Mouse (Mus musculus): ENCODE results near the gene Gdf7. TPM values are rescaled to one million over a fixed set of nuclear protein-coding genes. Genes with fewer than 3 reads are reported as not detected.

Gdf7 gene
- 0.19 and 0.23 TPM in 2 replicates for polyA plus RNA-seq (2015; fragmentation: Nextera tagmentation; extraction: Ambion mirVana)

DNA sequence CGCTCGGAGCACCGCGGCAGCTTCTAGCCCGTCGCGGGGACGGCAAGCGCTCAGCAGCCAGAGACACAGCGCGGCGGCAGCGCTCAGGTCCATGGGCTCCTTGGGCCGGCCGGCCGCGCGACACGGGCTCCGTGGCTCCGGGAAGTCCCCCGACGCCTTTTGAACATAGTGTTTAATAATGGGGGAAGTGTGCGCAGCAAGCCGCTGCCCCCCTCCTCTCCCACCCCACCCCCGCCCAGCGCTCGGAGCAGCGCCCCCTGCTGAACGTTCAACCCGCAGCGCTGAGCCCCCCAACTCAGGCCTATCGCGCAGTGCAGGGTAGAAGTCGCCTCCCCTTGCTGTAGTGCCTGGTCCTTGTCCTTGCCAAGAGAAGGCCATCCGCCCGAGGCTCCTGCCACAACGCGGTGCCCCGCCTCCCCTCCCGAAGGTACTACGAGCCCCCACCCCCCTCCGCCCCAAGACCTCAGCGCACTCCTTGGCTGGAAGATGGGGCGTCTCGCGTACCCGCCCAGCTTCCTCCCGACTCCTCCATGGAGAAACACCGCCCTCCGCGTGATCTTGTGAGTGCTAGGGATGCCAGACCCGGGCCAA, at the start of gene Gdf7:
Gene Gdf7 (minus strand): TSS at position 114 of the 591 bp plus-strand sequence.
- ATAC-seq (replicated peaks), result peak; percentile 43
- Histone ChIP-seq H3K9ac (peak within 1 kb of the TSS; percentile 37; the same call in 1 of the 2 replicates), H3K4me2 (peak within 1 kb of the TSS; percentile 72), H3K4me3 (peak within 1 kb of the TSS; percentile 44), H3K36me3 (replicated peaks) (no peaks in the 10 kb centered on the region), H3K4me1 (peaks cover 27% of the 10 kb centered on the region), H3K9me3 (no peaks in the 10 kb centered on the region), H3K27ac (no peak within 1 kb of the TSS), H3K27me3 (replicated peaks) (peaks cover 85% of the 10 kb centered on the region)
- WGBS, result under 1% methylated on average over 49 of the region's 53 CpGs

DNA sequence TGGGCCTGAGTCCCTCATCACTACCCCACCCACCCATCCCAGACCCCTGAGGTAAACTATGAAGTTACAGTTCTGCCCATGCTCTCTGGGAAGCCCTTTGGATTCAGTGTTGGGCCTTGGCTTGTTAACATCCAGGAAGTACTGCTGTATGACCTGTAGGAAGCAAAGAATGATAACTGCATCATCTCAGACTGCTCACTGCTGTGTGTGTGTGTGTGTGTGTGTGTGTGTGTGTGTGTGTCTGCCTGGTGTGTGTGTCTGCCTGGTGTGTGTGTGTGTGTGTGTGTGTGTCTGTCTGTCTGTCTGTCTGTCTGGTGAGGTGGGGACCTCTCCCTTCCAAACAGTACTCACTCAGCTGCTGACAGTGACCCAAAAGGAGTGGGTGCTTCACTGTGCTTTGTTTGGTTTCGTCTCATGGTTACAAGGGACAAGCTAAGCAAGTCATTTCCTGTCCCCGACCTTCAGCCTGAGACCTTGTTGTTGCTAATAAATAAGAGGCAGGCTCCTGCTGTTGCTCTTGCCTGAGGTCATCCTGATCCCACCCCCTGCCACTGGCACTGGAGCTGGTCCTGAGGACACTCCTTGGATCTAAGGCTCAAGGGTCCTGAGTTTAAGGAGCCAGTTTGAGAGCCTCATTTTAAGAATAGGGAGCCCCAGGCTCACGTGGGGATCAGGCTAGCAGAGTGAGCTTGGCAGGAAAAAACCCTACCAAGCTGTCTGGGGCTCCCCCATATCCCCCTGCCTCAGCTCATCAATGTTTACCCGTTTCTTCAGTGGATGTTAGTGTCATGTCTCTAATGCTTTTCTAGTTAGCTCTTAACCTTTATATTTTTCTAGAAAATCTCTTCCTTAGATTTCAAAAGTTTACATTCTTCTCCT, 49.5 kb upstream of the Gdf7 start:
- H3K4me1 ChIP-seq, result no peaks in the 10 kb centered on the region
- WGBS, result 51% methylated on average over 4 of the region's 4 CpGs
- H3K9me3 ChIP-seq, result no peaks in the 10 kb centered on the region
- H3K36me3 ChIP-seq (replicated peaks), result no peaks in the 10 kb centered on the region
- no peak overlapping the region for H3K9ac ChIP-seq
- no peak overlapping the region for H3K4me3 ChIP-seq
- no peak overlapping the region for H3K27ac ChIP-seq
- H3K4me2 ChIP-seq, result no peak overlapping the region
- no peak for ATAC-seq (replicated peaks)
- H3K27me3 ChIP-seq (replicated peaks), result no peaks in the 10 kb centered on the region

DNA sequence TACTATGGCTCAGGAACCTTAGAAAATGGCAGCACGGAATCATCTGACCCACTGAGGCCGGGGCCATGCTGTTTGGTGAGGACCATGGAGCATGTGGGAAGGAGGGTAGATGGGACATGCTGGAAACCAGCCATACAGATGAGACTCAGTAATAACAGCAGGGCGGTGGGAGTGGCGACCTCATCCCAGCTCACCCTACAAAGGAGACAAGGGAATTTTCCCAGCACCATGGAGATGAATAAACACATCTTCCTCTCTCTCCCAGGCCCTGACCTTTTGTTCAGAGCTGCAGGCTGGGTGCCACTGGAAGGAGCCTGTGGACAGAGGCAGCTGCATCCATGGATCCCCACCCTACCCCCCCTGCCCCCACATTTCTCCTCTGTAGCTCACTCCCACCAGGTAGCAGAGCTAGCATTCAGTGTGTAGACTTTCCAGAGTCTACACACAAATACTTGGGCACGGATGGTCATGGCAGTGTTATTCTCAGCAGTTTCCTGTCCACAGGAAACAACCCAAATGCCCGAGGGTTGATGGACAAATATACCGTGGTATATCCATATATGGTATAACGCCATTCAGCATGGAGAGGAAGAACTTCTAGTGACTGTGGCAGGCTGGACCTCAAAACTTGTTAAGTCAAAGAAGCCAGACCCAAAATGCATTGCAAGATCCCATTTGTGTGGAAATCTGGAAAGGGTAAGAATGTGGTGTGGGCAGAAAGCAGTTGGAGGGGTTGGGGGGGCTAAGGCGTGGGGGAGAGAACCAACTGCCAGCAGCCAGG, 47.2 kb upstream of the Gdf7 start:
- ATAC-seq (replicated peaks), result no peak
- no peak overlapping the region for H3K4me2 ChIP-seq
- H3K36me3 ChIP-seq (replicated peaks), result no peaks in the 10 kb centered on the region
- H3K27ac ChIP-seq, result no peak overlapping the region
- H3K4me3 ChIP-seq, result no peak overlapping the region
- H3K4me1 ChIP-seq, result no peaks in the 10 kb centered on the region
- H3K27me3 ChIP-seq (replicated peaks), result no peaks in the 10 kb centered on the region
- whole genome bisulfite sequencing, result 65% methylated on average over 9 of the region's 9 CpGs
- no peak overlapping the region for H3K9ac ChIP-seq
- no peaks in the 10 kb centered on the region for H3K9me3 ChIP-seq

DNA sequence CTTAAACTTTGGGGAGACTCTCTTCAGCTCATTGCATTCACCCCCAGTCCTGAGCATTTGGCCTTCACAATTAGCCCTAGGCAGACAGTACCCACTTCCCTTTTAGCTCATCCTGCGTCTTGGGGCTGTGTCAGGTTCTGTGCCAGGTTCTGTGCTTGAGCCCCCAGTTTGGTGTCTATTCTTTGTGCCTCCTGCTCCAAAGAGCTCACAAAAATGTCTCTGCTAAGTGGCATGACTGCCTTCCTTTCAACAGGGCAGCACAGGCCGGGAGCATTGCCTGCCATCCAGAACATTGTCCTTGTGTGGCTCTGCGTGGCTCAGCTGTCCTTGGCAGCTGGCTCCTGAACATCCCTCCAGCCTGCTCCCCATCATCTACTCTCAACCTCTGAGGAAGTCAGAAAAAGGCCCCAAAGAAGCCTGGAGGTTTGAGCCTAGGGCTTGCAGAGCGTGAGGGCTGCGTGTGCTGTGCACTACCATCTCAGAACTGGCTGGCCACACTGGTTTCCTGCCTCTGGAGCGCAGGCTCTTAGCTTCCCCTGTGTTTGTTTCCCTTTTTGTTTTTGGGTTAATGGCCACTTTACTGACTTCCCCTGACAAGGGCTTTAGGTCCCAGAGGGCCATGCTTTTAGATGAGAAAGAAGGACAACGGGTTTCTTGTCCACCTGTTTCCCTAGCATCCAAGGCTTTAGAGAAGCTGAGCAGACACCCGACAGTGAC, 46.1 kb upstream of the Gdf7 start:
- H3K4me3 ChIP-seq, result no peak overlapping the region
- no peak for ATAC-seq (replicated peaks)
- no peaks in the 10 kb centered on the region for H3K4me1 ChIP-seq
- H3K9ac ChIP-seq, result no peak overlapping the region
- no peaks in the 10 kb centered on the region for H3K9me3 ChIP-seq
- H3K4me2 ChIP-seq, result no peak overlapping the region
- H3K36me3 ChIP-seq (replicated peaks), result no peaks in the 10 kb centered on the region
- H3K27ac ChIP-seq, result no peak overlapping the region
- WGBS, result 74% methylated on average over 8 of the region's 8 CpGs
- no peaks in the 10 kb centered on the region for H3K27me3 ChIP-seq (replicated peaks)

DNA sequence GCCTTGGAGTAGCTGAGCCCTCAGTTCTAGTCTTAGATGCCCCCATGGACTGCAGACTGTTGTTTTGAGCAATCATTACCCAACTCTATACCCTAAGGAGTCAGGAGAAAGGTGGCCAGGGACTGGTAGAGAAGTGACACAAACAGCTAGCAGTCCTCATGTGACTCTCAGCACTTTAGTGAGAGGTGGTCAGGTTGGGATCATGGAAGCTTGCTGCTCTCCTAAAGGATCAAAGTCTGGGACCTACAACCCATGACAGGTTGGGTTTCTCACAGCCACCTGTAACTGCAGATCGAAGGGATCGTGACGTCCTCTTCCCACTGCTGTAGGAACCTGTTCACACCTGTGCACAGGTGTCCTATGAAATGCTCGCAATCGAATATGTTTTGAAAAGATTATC, 43.8 kb upstream of the Gdf7 start:
- H3K27me3 ChIP-seq (replicated peaks), result no peaks in the 10 kb centered on the region
- ATAC-seq (replicated peaks), result no peak
- no peak overlapping the region for H3K4me3 ChIP-seq
- no peaks in the 10 kb centered on the region for H3K9me3 ChIP-seq
- H3K4me2 ChIP-seq, result no peak overlapping the region
- H3K27ac ChIP-seq, result 0 out of 2 replicates have a peak overlapping the region, but pooled peaks have one; percentile 28
- H3K9ac ChIP-seq, result no peak overlapping the region
- no peaks in the 10 kb centered on the region; the same call in 1 of the 2 replicates for H3K36me3 ChIP-seq (replicated peaks)
- WGBS, result 97% methylated on average over 5 of the region's 5 CpGs
- H3K4me1 ChIP-seq, result no peaks in the 10 kb centered on the region

DNA sequence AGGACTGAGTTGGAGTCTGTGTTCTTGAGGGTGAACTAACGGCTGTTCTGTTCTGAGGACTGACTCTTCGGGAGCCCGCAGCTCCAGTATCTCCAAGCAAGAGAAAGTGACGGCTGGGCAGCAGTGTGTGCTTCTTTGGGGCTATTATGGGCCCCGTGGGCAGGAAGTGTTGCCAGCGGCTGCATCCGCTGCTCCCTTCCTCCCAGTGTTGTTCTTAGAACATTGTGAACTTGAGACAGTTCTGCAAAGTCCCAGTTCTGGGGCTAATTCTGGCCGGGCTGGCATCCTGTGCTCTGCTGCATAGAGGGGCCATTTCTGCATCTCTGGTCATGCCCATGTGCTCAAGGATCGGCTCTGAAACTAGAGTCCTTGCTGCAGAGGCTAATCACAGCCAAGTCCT, 43.1 kb upstream of the Gdf7 start:
- no peaks in the 10 kb centered on the region for H3K27me3 ChIP-seq (replicated peaks)
- H3K27ac ChIP-seq, result 0 out of 2 replicates have a peak overlapping the region, but pooled peaks have one; percentile 28
- H3K36me3 ChIP-seq (replicated peaks), result no peaks in the 10 kb centered on the region; the same call in 1 of the 2 replicates
- no peak overlapping the region for H3K4me3 ChIP-seq
- 72% methylated on average over 9 of the region's 9 CpGs for WGBS
- no peak overlapping the region for H3K4me2 ChIP-seq
- no peak overlapping the region for H3K9ac ChIP-seq
- no peaks in the 10 kb centered on the region for H3K4me1 ChIP-seq
- no peaks in the 10 kb centered on the region for H3K9me3 ChIP-seq
- no peak for ATAC-seq (replicated peaks)

DNA sequence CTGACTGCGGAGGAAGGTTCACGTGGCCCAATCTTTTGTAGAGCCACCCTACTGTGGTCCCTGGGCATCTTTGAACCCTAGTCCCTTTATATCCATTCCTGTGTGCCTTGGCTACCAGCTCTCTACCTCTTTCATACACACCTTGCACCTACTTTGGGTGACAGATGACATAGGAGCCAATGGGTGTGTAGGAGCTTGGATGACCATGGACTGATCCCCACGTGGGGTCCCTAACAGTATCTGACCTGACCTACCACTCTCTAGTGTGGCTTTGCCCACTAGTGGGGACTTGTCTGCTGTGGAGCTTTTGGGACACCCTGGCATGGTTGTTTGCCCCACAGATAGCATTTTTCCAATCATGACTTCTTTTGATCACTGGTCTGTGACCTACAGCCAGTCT, 41.6 kb upstream of the Gdf7 start:
- no peak overlapping the region for H3K27ac ChIP-seq
- WGBS, result 92% methylated on average over 3 of the region's 3 CpGs
- H3K4me3 ChIP-seq, result no peak overlapping the region
- H3K36me3 ChIP-seq (replicated peaks), result no peaks in the 10 kb centered on the region; the same call in 1 of the 2 replicates
- no peak overlapping the region for H3K4me2 ChIP-seq
- ATAC-seq (replicated peaks), result no peak
- 0 out of 2 replicates have a peak, but pooled peaks cover 9% of the 10 kb centered on the region for H3K4me1 ChIP-seq
- H3K9me3 ChIP-seq, result no peaks in the 10 kb centered on the region
- H3K9ac ChIP-seq, result no peak overlapping the region
- no peaks in the 10 kb centered on the region for H3K27me3 ChIP-seq (replicated peaks)

DNA sequence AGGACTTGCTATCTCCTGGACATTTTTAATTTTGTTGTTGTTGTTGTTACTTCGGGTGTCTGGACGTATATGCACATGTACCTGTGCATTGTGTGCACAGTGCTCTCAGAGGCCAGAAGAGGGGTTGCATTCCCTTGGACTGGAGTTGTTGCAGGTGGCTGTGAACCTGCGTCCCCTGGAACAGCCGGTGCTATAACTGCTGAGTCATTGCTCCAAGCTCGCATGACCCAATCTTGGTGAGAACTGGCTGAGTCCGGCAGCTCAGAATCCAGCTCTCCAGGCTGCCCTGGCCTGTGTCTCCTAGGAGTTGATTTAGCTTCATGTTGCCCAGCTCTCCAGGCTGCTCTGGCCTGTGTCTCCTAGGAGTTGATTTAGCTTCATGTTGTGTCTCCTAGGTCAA, 39.3 kb upstream of the Gdf7 start:
- Histone ChIP-seq H3K4me1 (0 out of 2 replicates have a peak, but pooled peaks cover 9% of the 10 kb centered on the region), H3K4me3 (no peak overlapping the region), H3K36me3 (replicated peaks) (no peaks in the 10 kb centered on the region; the same call in 1 of the 2 replicates), H3K9ac (no peak overlapping the region), H3K4me2 (no peak overlapping the region), H3K27ac (no peak overlapping the region), H3K9me3 (no peaks in the 10 kb centered on the region), H3K27me3 (replicated peaks) (no peaks in the 10 kb centered on the region)
- 93% methylated on average over 6 of the region's 6 CpGs for WGBS
- ATAC-seq (replicated peaks), result no peak

DNA sequence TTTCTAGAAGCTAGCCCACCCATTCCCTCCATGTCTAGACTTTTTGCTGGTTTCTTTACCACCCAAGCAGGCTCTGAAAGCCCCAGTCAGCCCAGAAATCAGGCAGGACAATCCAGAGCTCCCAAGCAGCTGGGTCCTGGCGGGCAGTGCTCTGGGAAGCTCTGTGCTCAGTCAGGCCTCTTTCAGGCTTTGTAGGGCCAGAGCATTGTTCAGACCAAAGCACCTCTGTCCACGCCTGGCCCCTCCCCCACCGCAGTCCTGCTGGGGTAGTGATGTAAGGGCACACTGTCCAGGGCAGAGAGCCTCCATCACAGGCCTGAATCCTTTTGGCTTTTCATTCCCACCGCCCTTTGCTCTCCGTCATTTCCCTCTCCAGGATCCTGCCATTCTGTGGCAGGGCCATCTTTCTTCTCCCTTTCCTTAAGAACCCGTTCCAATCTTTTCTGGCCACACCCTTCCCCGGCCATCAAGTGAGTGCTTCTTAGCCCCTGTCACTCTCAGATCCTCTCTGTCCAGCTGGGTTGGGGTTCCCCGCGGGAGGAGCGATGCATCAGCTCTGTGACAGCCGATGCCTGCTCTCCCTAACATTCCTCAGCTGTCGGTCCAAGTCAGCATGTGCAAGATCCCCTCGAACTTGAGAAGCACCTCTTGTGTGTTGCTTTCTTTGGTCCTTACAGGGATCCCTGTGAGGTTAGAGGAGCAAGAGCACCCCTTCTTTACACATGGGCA, 38.0 kb upstream of the Gdf7 start:
- WGBS, result 23% methylated on average over 13 of the region's 13 CpGs
- Histone ChIP-seq H3K36me3 (replicated peaks) (no peaks in the 10 kb centered on the region; the same call in 1 of the 2 replicates), H3K4me1 (0 out of 2 replicates have a peak, but pooled peaks cover 9% of the 10 kb centered on the region), H3K4me3 (no peak overlapping the region), H3K27me3 (replicated peaks) (no peaks in the 10 kb centered on the region), H3K9ac (no peak overlapping the region), H3K4me2 (no peak overlapping the region), H3K9me3 (no peaks in the 10 kb centered on the region), H3K27ac (no peak overlapping the region)
- no peak for ATAC-seq (replicated peaks)

DNA sequence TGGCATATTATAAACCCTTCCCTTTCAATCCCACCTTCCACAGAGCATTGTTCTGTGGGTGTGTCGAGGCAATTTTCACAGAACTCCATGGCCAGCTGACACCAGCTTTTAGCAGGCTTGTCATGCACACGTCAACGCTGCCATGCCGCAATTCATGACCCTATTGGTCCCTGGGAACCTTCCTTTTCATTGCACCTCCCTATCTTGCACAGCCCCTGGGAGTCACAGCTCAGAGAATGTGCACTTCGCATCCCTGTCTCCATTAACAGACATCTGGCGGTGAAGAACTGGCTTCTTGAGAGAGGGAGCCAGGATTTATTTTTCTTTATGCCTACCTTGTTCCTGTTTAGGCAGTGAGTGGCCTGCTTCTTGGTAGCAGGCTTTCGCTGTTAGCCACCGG, 37.2 kb upstream of the Gdf7 start:
- H3K36me3 ChIP-seq (replicated peaks), result no peaks in the 10 kb centered on the region; the same call in 1 of the 2 replicates
- H3K4me2 ChIP-seq, result no peak overlapping the region
- 0 out of 2 replicates have a peak, but pooled peaks cover 9% of the 10 kb centered on the region for H3K4me1 ChIP-seq
- 52% methylated on average over 8 of the region's 8 CpGs for WGBS
- no peaks in the 10 kb centered on the region for H3K27me3 ChIP-seq (replicated peaks)
- H3K9ac ChIP-seq, result no peak overlapping the region
- no peak overlapping the region for H3K4me3 ChIP-seq
- H3K27ac ChIP-seq, result peak overlapping the region; percentile 13; the same call in 1 of the 2 replicates
- no peaks in the 10 kb centered on the region for H3K9me3 ChIP-seq
- ATAC-seq (replicated peaks), result 0 out of 2 replicates have a peak, but pooled peaks have one; percentile 13

DNA sequence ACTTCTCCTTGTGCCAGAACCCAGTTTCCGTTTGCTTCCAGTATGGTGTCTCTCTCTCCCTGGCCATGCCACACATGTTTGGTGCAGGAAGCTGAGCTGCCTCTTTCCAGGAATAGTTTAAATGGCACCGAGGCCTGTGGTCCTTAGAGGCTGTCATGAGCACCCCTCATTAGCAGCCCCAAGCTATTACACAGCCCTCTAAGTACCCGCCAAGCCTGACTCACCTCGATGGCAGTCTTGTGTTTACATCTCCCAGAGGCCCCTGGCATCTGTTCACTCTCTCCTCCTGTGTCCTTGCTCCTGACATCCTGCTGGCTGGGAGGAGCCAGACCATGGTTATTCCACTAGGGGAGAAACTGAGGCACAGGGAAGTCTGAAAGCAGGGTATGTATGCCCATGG, 36.7 kb upstream of the Gdf7 start:
- WGBS, result 44% methylated on average over 4 of the region's 4 CpGs
- Histone ChIP-seq H3K4me3 (no peak overlapping the region), H3K9ac (no peak overlapping the region), H3K36me3 (replicated peaks) (no peaks in the 10 kb centered on the region; the same call in 1 of the 2 replicates), H3K4me1 (0 out of 2 replicates have a peak, but pooled peaks cover 9% of the 10 kb centered on the region), H3K4me2 (no peak overlapping the region), H3K27ac (no peak overlapping the region), H3K27me3 (replicated peaks) (no peaks in the 10 kb centered on the region), H3K9me3 (no peaks in the 10 kb centered on the region)
- 0 out of 2 replicates have a peak, but pooled peaks have one; percentile 7 for ATAC-seq (replicated peaks)

Measured in midbrain, embryonic 15.5 days (tissue).